Mouse (Mus musculus): ENCODE data around the gene Exosc5. TPM values are rescaled to one million over a fixed set of nuclear protein-coding genes. Genes with fewer than 3 reads are reported as not detected.

The Exosc5 gene
- polyA plus RNA-seq, 1 experiment = 55.4 TPM

DNA sequence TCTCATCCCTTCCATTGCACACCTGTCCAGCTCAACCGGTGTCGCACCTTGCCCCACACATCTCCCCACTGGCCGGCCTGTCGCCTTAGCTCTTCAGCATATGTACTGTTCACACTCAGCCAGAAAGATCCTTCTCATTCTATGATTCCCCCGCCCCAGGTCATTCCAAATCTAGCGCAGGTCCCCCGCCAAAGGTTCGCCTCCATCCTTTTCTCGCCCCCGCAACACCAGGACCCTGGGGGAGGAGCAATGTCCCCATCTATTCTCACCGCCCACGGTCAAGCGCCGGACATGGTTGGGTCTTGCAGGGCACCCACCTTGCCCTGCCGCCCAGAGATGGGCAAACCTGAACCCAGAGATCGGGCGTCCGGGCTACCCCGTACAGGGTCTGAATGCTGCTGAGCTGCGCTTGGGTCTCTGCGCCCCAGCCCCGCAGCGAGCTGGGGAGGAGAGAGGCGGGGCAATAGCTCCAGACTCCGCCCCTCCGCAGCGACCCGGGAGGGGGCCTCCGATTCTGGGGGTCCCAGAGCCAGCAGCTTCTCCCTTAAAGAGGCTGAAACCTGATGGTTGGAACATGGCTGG lies 15.8 kb downstream of the Exosc5 start, which contains the start of gene Tmem91:
TSS of gene Tmem91 (minus strand) at position 448 of the 582 bp plus-strand sequence.
- 3% methylated on average over 29 of the region's 29 CpGs for WGBS
- no peak for DNase-seq (ENCODE audit: low read depth, low spot score)

DNA sequence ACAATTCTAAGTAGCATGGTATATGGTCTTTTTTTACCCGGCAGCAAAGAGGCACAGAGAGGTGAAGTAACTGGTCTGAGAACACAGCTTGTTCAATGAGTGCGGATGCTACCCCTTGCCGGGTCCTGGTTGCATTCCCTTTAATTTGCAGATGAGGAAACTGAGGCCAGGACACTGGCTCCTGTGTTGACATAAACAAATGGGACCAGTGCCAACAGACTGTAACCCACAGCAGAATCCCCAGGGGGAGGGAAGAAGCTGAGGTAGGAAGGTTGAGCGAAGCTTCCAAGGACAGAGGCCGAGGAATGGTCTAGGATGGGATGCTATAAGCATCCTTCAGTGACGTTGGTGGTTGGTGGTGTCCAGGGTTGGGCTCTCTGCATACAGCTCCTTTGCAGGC lies 16.4 kb downstream of the Exosc5 start:
- 48% methylated on average over 6 of the region's 6 CpGs for WGBS
- DNase-seq (ENCODE audit: low read depth, low spot score) = no peak

DNA sequence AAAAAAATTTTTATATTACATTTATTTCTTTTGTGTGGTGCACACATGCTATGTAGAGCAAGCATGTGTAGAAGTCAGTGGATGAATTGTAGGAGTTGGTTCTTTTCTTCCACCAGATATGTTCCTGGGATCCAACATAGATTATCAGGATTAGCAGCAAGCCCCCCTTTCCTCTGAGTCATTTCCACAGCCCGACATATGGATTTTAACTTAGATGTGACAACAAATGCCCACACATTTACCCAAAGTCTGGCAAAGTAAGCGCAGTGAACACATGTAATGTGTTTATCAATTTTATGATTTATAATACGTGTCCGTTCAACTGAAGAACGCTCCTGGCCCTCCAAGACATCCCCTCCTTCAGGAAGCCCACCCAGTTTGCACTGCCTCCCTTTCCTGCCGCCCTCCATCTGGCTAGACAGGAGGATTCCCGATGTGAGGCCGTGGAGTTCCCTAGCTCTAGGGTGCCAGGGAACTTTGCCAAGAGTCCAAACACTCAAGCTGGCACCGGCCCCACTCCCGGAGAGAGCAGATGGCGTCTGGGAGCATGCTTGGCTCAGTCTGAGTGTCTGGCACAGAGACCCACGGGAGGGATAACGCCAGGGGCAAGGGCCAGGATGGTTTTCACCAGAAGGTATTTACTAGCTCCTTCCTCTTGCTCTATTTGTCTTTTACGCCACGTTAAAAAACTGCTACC lies 17.3 kb downstream of the Exosc5 start:
- DNase-seq (ENCODE audit: low read depth, low spot score) = no peak
- 10% methylated on average over 15 of the region's 15 CpGs for WGBS

DNA sequence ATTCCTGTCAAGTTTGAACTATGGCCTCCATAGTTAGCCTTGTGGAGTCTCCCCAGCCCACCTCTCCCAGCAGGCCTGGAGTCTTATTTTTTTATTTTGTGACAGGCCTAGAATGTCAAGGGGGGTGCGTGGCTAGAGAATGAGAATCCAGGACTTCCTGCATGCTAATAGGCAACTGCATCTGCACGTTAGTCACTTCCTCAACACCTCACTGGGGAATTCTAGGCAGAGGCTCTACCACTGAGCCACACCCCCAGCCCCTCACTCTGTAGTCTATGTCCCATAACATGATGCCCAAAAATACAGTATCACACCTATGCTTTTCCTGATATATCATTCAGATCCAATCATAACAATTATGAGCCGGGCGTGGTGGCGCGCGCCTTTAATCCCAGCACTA lies 18.0 kb downstream of the Exosc5 start:
- 86% methylated on average over 7 of the region's 7 CpGs for WGBS
- no peak for DNase-seq (ENCODE audit: low read depth, low spot score)

DNA sequence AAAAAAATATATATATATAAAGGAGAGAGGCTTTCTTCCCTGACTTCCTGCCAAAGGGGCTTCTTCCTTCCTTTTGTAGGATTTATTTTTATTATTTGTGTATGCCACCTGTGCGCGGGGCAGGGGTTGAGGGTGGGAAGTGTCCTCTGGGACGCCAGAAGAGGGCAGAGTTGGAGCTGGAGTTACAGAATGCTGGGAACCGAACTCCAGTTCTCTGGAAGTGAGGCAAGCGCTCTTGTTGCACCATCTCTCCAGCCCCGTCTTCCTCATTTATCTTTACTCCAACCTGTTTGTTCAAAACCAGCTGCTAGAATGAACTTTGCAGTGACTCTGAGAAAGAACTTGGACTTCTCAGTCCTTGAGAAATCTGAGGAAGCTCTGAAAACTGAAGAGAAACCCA lies 21.0 kb downstream of the Exosc5 start:
- 5% methylated on average over 6 of the region's 6 CpGs for whole genome bisulfite sequencing
- DNase-seq (ENCODE audit: low read depth, low spot score) = no peak

DNA sequence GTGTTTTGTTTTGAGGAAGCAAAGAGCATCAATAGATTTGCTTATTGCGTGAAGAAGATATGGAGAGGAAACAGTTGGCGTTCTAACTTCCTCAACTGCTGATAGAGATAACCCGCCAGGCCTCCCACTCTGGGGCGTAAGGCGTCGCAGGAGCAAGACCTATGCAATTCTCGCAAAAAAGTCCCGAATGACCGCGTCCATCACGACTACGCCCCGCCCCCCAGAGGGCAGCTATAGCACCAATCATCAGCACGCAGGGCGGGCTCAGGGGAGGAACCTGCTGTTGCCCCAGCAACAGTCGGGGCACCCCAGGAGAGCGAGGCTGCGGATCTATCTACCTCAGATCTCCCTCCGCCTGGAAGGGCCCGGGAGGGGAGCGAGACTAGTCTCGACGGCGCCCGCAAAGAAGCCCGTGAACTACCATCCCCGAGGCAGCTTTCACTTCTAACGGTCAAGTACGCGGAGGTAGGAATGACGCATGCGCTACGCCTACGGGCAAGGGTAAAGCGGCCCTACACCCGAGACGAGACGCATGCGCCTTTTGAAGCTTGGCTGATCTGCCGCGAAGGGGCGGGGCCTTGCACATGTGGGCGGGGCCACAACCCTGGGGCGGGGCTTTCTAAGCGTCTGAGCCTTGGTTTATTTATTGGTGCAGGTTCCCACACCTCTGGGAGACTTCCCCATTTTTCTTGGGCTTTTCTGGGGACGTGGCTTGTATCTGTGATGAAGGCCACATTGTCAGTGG lies 21.7 kb downstream of the Exosc5 start, which contains the start of gene B9d2:
TSS of gene B9d2 (plus strand) at position 267 of the 745 bp plus-strand sequence.
- under 1% methylated on average over 46 of the region's 46 CpGs for WGBS
- peak; percentile 84 for DNase-seq (ENCODE audit: low read depth, low spot score)

DNA sequence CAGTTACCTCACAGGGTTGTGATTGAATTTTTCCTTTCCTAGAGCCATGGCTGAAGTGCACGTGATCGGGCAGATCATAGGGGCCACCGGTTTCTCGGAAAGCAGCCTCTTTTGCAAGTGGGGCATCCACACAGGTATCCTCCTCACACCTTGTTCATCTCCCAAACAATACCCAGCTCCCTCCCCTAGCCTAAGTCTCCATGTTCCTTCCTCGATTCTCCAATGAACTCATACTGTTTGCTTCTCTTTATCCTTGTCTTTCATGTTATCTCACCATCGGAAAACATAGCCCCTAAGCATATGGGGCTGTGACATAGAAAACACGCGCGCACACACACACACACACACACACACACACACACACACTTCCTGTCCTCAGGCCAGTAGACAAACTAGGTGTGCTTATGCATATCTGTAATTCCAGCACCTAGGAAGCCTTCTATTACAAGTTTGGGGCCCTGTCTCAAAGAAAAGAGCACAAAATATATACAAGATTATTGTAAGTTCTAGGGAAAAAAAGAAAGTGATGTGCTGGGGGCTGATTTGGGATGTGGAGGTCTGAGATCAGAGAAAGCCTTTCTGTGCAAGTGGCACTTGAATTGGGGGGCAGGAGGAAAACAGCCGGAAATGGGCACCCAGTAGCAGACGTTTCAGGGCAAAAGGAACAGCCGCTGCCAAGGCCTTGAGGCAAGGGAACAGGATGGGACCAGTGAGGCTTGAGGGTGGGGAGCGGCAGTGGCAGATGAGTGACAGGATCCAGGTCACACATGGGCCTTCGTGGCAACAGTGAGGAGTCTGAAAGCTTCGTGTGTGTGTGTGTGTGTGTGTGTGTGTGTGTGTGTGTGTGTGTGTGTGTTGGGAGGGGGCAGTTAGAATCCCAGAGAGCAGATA lies 22.6 kb downstream of the Exosc5 start:
- 58% methylated on average over 15 of the region's 15 CpGs for WGBS
- DNase-seq (ENCODE audit: low read depth, low spot score) = no peak

DNA sequence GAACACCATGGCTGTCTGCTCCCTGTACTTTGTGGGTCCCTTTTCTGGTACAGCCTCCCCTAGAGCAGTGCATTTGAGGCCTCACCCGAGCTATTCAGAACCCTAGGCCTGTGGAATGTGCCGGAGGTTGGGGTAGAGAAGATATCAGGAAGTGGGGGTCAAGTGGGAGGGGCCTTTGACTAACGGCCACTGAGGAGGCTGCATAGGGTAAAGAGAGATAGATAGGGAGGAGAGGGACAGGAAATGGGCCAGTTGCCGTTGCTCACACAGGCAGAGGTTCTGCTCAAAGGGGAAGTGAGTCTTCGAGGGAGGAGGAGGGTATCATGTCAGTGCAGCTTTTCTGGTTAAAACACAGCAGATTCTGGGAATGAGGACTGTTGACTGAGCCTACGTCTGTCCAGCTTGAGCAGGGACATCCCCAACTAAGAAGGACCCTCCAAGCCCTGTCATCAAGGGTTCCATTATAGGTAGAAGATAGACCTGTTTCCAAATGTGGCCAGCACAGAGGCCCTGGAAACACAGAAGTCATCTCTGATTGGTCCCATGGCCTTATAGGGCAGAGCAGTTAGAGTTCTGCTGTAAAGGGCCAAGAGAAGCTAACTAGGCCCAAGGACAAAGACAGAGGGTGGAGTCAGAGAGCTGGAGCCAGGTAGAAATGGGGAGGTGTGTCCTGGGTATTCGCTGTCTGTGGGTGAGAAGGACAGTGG lies 24.7 kb downstream of the Exosc5 start:
- no peak for DNase-seq (ENCODE audit: low read depth, low spot score)
- 67% methylated on average over 7 of the region's 7 CpGs for WGBS

DNA sequence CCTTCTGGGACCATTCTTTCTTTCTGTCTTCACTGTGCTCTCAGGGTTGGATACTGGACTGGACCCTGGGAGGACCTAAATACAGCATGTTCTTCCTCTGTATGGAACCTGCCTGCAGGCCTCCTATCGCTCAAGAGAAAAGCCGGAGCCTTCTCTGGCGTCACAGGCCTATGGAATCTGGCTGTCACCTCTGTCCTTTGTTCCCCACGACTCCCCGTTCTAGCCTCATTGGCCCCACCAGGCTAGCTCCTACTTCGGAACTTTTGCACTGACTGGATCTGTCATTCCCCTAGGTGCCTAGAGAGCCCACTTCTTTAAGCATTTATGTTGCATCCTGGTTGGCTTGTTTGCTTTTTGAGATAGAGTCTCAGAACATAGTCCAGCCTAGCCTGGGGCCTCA lies 25.7 kb downstream of the Exosc5 start:
- 92% methylated on average over 6 of the region's 6 CpGs for WGBS
- DNase-seq (ENCODE audit: low read depth, low spot score) = no peak

DNA sequence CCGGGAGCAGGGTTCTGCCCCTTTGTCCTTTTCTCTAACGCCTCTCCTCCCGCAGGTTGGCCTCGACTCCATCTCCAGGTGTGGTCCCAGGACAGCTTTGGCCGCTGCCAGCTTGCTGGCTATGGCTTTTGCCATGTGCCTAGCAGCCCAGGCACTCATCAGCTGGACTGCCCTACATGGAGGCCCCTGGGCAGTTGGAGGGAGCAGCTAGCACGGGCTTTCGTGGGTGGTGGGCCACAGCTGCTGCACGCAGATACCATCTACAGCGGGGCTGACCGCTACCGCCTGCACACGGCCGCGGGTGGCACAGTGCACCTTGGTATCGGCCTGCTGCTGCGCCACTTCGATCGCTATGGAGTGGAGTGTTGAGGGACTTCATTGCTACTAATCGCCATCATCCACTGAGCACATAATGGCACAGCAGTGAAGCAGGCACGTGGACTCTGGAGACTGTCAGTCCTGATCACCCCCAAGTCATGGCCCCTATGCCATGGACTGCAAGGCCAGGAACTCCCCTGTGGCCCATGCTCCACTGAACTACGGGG lies 27.0 kb downstream of the Exosc5 start:
- 78% methylated on average over 21 of the region's 21 CpGs for WGBS
- DNase-seq (ENCODE audit: low read depth, low spot score) = no peak

DNA sequence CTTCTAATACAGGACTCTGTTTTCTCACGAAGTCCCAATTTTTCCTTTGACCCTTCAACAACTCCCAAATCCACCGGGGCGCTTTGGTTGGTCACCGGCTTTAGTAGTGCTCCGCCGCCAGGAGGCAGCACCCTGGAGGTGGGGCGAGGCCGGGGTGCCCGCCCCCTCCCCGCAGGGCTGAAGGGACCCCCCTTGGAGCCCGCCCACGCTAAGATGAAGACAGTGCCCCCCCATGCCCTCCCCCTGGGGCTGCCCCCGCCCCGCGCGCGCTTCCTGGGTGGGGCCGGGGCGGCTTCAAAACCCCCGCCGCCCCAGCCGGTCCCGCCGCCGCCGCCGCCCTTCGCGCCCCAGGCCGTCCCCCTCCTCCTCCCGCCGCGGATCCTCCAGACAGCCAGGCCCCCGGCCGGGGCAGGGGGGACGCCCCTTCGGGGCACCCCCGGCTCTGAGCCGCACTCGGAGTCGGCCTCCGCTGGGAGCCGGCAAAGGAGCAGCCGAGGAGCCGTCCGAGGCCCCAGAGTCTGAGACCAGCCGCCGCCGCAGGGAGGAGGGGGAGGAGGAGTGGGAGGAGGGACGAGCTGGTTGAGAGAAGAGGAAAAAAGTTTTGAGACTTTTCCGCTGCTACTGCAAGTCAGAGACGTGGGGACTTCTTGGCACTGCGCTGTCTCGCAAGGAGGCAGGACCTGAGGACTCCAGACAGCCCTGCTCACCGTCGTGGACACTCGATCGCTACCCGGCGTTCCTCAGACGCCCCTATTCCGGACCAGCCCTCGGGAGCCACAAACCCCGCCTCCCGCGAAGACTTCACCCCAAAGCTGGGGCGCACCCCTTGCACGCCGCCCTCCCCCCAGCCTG lies 27.9 kb downstream of the Exosc5 start, which contains the start of gene Tgfb1:
TSS of gene Tgfb1 (plus strand) at position 323 of the 852 bp plus-strand sequence.
- no peak for DNase-seq (ENCODE audit: low read depth, low spot score)
- 1% methylated on average over 61 of the region's 69 CpGs for WGBS

DNA sequence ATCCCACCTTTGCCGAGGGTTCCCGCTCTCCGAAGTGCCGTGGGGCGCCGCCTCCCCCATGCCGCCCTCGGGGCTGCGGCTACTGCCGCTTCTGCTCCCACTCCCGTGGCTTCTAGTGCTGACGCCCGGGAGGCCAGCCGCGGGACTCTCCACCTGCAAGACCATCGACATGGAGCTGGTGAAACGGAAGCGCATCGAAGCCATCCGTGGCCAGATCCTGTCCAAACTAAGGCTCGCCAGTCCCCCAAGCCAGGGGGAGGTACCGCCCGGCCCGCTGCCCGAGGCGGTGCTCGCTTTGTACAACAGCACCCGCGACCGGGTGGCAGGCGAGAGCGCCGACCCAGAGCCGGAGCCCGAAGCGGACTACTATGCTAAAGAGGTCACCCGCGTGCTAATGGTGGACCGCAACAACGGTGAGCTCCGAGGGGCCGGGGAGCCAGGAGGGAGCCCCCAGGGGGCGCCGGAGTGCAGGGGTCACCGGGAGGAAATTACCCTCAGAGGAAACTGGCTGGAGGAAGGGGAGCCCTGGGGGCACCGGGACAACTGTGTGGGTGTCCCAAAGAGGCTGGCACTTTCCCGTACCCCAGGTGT lies 28.9 kb downstream of the Exosc5 start:
- no peak for DNase-seq (ENCODE audit: low read depth, low spot score)

DNA sequence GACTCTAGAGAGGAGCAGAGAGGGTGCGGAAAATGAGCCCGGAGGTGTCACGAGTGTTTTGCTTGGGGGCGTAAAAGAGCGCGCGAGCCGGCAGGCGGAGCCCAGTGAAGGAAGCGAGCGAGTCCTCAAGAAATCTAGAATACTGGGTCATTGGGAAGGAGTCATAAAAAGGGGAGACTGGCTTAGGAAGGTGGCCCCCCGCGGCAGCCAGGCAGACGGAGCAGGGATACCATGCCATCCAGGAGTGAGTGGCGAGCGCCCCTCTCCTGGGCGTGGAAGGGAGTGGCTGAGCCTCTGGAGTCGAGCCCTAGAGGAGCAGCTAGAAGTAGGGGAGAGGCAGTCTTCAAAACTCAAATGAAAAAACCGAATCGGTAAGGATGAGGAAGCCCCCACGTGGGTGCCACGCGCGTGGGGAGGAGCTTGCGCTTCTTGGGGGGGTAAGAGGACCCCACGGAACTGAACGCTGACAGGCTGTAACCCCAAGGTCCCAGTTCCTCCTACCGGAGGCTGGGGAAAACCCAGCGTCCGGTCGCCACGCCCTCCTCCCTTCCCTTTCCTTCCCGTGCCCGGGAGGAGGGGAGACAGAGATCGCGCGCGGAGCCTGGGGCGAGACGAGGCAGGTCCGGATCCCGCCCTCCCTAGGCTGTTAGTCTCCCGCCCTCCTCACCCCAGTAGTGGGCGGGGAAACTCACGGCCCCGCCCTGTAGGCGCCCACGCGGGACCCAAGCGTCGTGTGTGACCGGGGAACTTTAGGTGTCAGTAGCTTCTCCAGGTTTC lies 30.0 kb downstream of the Exosc5 start:
- under 1% methylated on average over 51 of the region's 52 CpGs for WGBS
- no peak for DNase-seq (ENCODE audit: low read depth, low spot score)

More for the DNA sequence above, 28.9 kb downstream of the Exosc5 start:
- WGBS = under 1% methylated on average over 47 of the region's 47 CpGs

DNA sequence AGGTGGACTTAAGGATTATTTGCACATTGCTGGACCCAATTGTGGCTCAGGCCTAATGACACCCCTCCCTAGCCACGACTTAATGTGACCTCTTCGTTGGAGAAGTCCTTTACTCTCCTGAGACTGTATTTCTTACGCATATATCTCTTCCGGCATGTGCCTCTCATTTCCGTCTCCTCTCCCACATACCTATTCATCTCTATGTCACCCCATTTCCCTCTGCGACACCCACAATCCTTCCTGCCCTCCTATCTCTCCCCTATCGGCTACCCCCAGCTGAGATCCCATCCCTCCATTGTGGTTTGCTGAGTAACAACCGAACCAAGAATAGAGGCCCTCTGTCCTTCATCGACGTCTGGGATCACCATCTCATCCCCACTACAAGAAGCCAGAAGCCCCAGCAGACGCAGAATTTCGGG lies 30.6 kb downstream of the Exosc5 start:
- no peak for DNase-seq (ENCODE audit: low read depth, low spot score)
- 21% methylated on average over 12 of the region's 12 CpGs for WGBS

DNA sequence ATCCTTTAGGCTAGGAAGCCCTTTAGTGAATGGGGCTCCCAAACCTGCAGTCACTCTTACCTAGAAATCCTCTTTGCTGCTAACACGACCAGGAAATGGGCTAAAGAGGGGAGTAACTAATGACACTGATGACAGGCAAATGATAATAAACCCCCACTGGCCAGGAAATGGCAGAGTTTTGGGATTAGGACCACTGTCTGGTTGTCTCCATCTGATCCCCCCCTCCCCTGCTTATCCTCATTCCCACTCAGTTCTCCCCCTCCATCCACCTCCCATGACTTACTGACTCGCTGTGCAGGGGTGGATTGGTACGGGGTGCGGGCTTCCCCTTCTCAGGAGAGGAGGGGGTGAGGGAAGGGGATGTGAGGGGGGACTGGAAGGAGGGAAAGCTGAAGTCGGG lies 31.1 kb downstream of the Exosc5 start:
- 63% methylated on average over 5 of the region's 5 CpGs for WGBS
- no peak for DNase-seq (ENCODE audit: low read depth, low spot score)

DNA sequence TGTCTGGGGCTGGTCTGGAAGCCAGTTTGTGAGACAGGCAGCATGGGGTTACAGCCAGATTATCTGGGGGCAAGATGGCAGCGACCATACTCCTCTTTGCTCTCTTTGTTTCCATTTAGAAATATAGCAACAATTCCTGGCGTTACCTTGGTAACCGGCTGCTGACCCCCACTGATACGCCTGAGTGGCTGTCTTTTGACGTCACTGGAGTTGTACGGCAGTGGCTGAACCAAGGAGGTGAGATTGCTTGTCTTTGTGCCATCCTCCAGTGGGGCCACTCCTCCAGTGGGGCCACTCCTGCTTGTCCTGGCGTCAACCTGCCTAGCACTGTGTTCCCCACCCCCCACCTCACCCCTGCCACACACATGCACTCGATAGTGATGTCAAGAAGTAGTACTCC lies 35.1 kb downstream of the Exosc5 start:
- no peak for DNase-seq (ENCODE audit: low read depth, low spot score)
- WGBS = 79% methylated on average over 8 of the region's 8 CpGs

DNA sequence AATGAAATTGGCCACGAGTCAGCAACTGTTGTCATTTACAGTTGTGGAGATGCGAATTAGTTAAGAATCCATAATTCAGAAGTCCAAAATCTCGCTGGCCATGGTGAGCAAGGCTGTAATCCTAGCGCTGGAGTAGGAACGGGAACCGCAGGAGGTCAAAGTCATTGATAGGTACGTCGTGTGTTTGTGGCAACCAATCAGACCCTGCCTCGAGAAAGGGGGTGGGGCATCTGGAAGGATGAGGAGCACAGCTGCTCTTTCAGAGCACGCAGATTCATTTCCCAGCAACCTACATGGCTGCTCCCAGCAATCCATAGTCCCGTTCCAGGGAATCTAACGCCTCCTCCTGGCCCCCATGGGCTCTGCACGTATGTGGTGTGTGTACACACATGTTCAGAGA lies 40.9 kb downstream of the Exosc5 start:
- 65% methylated on average over 13 of the region's 13 CpGs for WGBS
- DNase-seq (ENCODE audit: low read depth, low spot score) = no peak

Measured in large intestine, adult 2 months (tissue).